Mouse (Mus musculus): ENCODE data around the gene Gm20075. TPM values are rescaled to one million over a fixed set of nuclear protein-coding genes. Genes with fewer than 3 reads are reported as not detected.
"Not testable (repeated sequence)": the region's sequence is repeated elsewhere in the genome, so short reads cannot be mapped to it uniquely, and the experiment has no call there.

The Gm20075 gene
- polyA plus RNA-seq (2012; rRNA removed), result 3.1 and 3.8 TPM in 2 replicates

DNA sequence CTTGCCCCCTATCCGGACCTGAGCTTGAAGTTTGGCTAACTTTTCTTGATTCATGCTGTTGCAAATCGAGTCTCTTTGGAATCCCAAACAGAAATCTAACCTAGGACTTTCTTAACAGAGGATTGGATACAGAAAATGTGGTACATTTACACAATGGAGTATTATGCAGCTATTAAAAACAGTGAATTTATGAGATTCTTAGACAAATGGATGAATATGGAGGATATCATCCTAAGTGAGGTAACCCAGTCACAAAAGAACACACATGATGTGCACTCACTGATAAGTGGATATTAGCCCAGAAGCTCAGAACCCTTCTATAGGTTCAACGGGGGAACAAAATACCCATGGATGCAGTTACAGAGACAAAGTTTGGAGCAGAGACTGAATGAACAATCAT lies at the start of gene Gm20075:
Gene Gm20075 (minus strand): TSS at position 101 of the 400 bp plus-strand sequence.
- not testable (repeated sequence) for DNase-seq (ENCODE audit: low spot score)

GRCm38 (mm10) chr13:96129081-96129480 lies 47.9 kb upstream of the Gm20075 start:
- DNase-seq (ENCODE audit: low spot score), result no peak

DNA sequence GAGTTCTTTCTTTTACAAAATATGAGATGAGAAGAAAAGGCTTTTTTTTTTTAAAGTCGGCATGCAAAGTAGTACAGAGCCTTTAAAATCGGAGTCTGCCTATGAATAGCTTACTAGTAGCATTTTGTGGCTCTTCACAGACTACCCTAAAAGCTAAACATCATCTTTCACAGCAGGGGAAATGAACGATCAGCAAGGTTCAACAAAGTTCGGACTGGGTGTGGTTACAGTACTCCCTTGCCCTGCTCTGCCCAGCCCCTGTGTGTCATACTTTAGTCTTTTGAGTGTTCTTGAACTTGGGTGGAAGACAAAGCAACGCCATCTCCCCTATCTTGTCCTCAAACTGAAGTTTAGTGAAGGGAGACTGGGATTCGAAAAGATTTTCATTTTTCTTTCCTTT lies 45.5 kb upstream of the Gm20075 start:
- DNase-seq (ENCODE audit: low spot score), result no peak

DNA sequence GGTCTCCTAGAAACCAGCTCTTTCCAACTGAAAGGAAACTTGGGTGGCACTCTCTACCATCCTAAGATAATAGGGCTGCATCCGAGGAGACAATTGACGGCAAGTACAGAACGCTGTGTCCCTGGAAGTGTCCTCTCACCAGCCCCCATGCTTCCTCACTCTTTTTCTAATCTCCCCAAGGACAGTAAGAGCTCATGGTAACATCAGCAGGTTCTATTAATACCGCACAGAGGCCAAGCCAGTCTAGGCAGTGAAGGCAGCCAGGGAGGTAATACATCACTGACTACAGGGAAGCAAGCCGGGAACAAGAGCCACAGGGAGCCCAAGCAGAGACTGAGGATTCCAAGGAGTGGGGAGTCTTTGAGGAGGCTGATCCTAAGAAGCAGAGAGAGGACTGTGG lies 43.8 kb upstream of the Gm20075 start:
- DNase-seq (ENCODE audit: low spot score), result no peak

DNA sequence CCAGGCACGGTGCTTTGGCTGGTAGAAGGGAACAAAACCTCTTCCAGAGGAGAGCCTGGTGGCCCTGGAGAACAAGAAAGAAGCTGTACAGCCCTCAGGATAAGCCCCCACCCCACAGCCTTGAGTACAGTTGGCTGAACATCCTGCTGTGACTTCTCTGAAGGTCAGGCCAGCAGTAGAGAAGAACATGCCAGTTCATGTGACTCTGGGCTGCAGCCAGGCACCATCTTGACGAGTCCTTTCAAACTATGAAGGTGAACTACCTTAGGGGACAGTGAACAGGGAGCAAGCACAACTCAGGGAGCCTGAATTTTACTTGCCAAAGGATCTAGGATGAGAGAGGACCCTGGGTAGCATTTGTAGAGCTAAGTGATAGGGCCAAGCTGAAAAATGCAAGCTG lies 31.5 kb upstream of the Gm20075 start:
- no peak for DNase-seq (ENCODE audit: low spot score)

DNA sequence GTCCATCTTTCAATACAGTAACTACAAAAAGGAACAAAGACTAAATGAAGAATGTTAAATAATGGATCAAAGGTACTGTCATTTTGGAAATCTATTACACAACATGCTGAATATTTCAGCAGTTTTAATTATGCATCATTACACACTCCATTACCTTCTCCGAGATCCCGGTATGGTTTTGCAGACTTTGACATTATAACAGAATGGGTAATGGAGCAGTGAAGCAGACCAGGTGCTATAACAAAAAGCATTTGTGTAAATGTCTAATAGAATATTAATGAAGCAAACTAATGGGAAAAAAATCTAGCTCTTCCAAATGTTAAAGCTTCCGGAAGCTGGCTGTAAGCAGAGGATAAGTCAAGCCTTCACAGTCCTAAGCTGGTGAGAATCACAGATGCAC lies 29.6 kb upstream of the Gm20075 start:
- DNase-seq (ENCODE audit: low spot score), result no peak

- no peak for DNase-seq (ENCODE audit: low spot score)
These were observed 25.2 kb upstream of the Gm20075 start for GRCm38 (mm10) chr13:96106367-96106766.

GRCm38 (mm10) chr13:96090929-96091328 lies 9.8 kb upstream of the Gm20075 start:
- no peak for DNase-seq (ENCODE audit: low spot score)

- DNase-seq (ENCODE audit: low spot score), result no peak
These were observed 4.6 kb upstream of the Gm20075 start for GRCm38 (mm10) chr13:96085581-96086302.

GRCm38 (mm10) chr13:96081754-96082153 lies 578 bp upstream of the Gm20075 start, which contains the start of gene Gm17190:
Gene Gm17190 (plus strand): TSS chr13:96082054.
- not testable (repeated sequence) for DNase-seq (ENCODE audit: low spot score)

GRCm38 (mm10) chr13:96073555-96073954 lies 7.6 kb downstream of the Gm20075 start:
- DNase-seq (ENCODE audit: low spot score), result no peak

GRCm38 (mm10) chr13:96052755-96053154 lies 28.4 kb downstream of the Gm20075 start:
- DNase-seq (ENCODE audit: low spot score), result no peak

DNA sequence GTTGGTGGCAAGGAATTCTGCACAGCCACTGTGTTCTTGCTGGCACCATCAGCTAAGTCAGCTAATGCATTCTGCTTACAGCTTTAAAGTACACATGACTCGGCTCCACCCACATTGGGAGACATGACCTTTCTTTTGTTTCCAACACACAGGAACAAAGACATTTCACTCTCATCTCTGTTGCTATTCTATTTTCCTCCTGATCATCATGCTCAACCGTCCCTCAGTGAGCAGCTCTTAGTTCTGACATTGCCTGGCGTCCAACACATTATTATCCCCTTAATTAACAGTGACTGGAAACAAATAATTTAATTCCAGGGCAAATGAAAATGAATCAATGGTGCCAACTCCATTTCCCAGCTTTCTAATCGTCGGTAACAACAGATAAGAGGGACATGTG lies 35.8 kb downstream of the Gm20075 start:
- no peak for DNase-seq (ENCODE audit: low spot score)

GRCm38 (mm10) chr13:96040275-96041042 lies 40.7 kb downstream of the Gm20075 start:
- DNase-seq (ENCODE audit: low spot score), result no peak

- no peak for DNase-seq (ENCODE audit: low spot score)
These were observed 41.6 kb downstream of the Gm20075 start for GRCm38 (mm10) chr13:96039536-96039935.

GRCm38 (mm10) chr13:96030368-96031223 lies 50.6 kb downstream of the Gm20075 start:
- DNase-seq (ENCODE audit: low spot score), result peak; percentile 28

Other genes with a start within 250 kb of the Gm20075 start
- 6.0 and 6.8 TPM in 2 replicates for gene Iqgap2, start 189.5 kb downstream of the Gm20075 start, polyA plus RNA-seq (2012; rRNA removed)
- gene Gm17190, start 678 bp upstream of the Gm20075 start, polyA plus RNA-seq (2012; rRNA removed), result not detected in 2 replicates
- 0.17 and 0.27 TPM in 2 replicates for gene Sv2c, start 51.2 kb upstream of the Gm20075 start, polyA plus RNA-seq (2012; rRNA removed)

All from urinary bladder, adult 2 months (tissue).